Mouse (Mus musculus): ENCODE data around the gene Il1r1. TPM values are rescaled to one million over a fixed set of nuclear protein-coding genes. Genes with fewer than 3 reads are reported as not detected.

Il1r1 gene
- polyA plus RNA-seq (2011; ENCODE audit: insufficient read length, low read depth, missing spikeins): 45.8 and 72.2 TPM in 2 replicates

DNA sequence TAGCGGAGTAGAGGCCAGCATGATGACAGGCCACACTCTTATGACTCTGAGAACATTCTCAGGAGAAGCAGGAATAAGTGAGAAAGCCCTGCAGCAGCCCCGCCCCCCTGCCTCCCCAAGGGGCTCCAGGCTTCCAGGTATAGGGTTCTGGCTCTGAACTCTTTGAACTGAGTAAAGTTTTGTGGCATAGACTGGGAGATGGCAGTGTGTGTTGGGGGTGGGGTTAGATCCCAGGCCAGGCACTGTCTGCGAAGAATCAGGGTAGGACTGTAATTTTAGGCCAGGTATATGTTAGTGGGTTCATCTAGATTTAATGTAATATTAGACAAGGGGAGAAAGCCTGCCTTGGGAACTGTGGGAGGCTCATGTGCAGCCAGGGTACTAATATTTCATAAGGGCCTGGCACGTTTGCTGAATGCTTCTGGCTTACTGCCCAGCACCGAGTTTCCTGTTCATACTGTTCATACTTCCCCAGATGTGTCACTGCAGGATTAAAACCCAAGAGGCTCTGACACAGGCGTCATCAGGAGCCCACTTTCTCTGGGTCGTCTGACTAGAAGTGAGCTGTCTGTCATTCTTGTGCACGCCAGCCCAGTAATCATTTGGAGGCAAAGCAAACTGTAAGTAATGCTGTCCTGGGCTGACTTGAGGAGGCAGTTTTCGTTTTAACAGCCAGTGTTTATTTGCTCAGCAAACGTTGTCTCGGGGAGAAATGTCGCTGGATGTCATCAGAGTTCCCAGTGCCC is at the start of gene Il1r1:
Il1r1 (plus strand) TSS at position 542 of the 746 bp plus-strand sequence.
- TF ChIP-seq CTCF (IDR thresholded peaks at IDR 0.05; ENCODE audit: borderline replicate concordance, insufficient read depth, low read length) (no peak), POLR2A (IDR thresholded peaks at IDR 0.05; ENCODE audit: low read depth, low read length) (peak; percentile 66)
- H3K4me1 ChIP-seq (ENCODE audit: control insufficient read depth, insufficient read depth, low read length): 0 out of 2 replicates have a peak, but pooled peaks cover 4% of the 10 kb centered on the region
- peak within 1 kb of the TSS; percentile 26 for H3K4me3 ChIP-seq (ENCODE audit: insufficient read depth, low read length)
- H3K27ac ChIP-seq (ENCODE audit: insufficient read depth, low read length): peak within 1 kb of the TSS; percentile 86

DNA sequence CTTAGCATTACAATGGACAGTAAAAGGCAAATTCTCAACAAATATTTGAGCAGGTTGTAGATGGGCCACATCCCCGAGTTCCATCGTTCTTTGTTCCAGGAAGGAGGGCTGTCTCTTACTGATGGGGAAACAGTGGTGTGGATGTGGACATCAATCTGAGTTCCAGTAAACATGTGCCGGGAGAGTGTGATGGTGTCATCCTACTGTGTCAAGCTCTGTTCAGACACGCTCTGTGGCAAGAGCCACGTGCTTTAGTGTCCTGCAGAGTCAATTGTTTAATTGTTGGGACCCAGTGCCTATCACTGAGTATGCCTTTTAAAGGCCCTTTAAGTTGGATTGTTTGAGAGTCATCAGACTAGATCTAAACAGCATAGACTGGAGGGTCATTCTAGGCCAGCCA is 49.8 kb upstream of the Il1r1 start:
- peaks cover 10% of the 10 kb centered on the region for H3K4me1 ChIP-seq (ENCODE audit: control insufficient read depth, insufficient read depth, low read length)
- H3K27ac ChIP-seq (ENCODE audit: insufficient read depth, low read length): no peak overlapping the region
- H3K4me3 ChIP-seq (ENCODE audit: insufficient read depth, low read length): no peak overlapping the region
- TF ChIP-seq POLR2A (IDR thresholded peaks at IDR 0.05; ENCODE audit: low read depth, low read length) (no peak), CTCF (IDR thresholded peaks at IDR 0.05; ENCODE audit: borderline replicate concordance, insufficient read depth, low read length) (no peak)

DNA sequence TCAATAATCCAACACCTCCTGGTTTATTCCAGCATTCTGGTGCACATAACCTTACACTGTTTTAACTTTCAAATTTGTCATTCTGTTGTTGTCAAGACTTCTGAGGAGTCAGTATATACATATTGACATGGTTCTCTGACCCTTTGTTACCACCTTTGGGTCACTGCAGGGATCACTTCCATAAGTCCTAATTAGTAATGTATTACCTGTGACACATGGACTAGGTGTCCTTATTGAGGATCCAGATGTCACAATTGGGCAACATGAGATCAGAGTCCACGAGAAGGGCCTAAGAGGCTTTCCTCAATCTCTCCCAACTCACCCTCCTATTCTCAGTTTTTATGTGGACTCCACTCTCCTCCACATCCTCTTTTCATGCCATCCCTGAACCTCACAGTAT is 49.1 kb upstream of the Il1r1 start:
- TF ChIP-seq POLR2A (IDR thresholded peaks at IDR 0.05; ENCODE audit: low read depth, low read length) (no peak), CTCF (IDR thresholded peaks at IDR 0.05; ENCODE audit: borderline replicate concordance, insufficient read depth, low read length) (no peak)
- Histone ChIP-seq H3K4me1 (ENCODE audit: control insufficient read depth, insufficient read depth, low read length) (peaks cover 10% of the 10 kb centered on the region), H3K27ac (ENCODE audit: insufficient read depth, low read length) (no peak overlapping the region), H3K4me3 (ENCODE audit: insufficient read depth, low read length) (no peak overlapping the region)

DNA sequence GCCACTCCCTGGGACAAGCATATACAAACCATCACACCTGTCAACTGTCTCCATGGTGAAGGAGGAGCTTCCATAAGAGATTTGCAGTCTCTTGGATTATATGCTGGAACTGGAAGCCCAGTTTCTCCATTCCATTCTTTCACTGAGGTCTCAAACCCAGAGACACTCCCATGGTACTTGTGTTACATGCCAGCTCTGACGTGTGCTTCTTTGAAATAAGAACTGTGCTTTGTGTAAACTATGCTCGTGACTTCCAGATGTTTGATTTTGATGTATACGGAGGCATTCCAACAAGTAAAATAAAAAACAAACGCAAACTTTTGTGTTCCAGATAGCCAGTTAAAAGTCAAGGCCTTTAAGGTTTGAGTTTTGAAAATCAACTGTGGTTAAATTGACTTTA is 45.8 kb upstream of the Il1r1 start:
- Histone ChIP-seq H3K4me1 (ENCODE audit: control insufficient read depth, insufficient read depth, low read length) (peaks cover 6% of the 10 kb centered on the region), H3K27ac (ENCODE audit: insufficient read depth, low read length) (peak overlapping the region; percentile 75), H3K4me3 (ENCODE audit: insufficient read depth, low read length) (no peak overlapping the region)
- TF ChIP-seq POLR2A (IDR thresholded peaks at IDR 0.05; ENCODE audit: low read depth, low read length) (no peak), CTCF (IDR thresholded peaks at IDR 0.05; ENCODE audit: borderline replicate concordance, insufficient read depth, low read length) (no peak)

DNA sequence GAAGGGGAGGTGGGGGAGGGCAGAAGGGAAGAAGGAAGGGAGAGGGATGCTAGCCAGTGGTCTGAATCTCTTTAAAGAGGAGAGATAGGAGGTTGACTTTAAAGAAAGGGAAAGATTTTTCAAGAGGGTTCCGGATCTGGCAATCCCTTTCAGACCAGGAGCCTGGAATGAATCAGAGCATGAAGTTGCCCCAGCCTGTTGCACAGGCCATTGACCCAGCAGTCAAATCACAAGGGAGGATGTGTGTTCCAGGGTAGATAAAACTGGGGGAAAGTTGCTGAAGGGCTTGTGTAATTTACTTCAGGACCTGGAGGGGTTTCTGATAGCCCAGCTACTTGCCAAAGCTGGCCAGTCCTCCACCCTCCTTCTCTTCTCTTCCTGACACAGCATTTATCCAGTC is 45.4 kb upstream of the Il1r1 start:
- TF ChIP-seq CTCF (IDR thresholded peaks at IDR 0.05; ENCODE audit: borderline replicate concordance, insufficient read depth, low read length) (no peak), POLR2A (IDR thresholded peaks at IDR 0.05; ENCODE audit: low read depth, low read length) (no peak)
- Histone ChIP-seq H3K4me3 (ENCODE audit: insufficient read depth, low read length) (no peak overlapping the region), H3K4me1 (ENCODE audit: control insufficient read depth, insufficient read depth, low read length) (peaks cover 5% of the 10 kb centered on the region), H3K27ac (ENCODE audit: insufficient read depth, low read length) (peak overlapping the region; percentile 75)

DNA sequence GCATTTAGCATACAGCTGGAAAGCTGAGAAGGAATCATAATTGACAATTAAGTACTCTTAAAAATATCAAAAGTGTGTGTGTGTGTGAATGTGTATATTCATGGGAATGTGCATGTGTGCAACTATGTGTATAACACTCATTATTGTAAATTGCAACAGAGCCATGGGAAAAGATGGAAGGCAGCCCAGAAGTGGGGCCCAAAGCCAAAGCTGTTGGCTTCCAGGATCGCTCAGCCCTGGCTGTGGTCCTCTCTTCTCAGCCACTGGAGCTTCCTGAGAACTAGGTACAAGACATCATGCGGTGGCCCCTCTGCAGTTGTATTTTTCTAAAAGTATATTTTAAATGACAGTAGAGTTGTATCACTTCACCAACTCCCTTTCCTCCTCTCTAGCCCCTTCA is 44.0 kb upstream of the Il1r1 start:
- no peak for TF ChIP-seq CTCF (IDR thresholded peaks at IDR 0.05; ENCODE audit: borderline replicate concordance, insufficient read depth, low read length)
- TF ChIP-seq POLR2A (IDR thresholded peaks at IDR 0.05; ENCODE audit: low read depth, low read length): no peak
- Histone ChIP-seq H3K27ac (ENCODE audit: insufficient read depth, low read length) (no peak overlapping the region), H3K4me3 (ENCODE audit: insufficient read depth, low read length) (no peak overlapping the region), H3K4me1 (ENCODE audit: control insufficient read depth, insufficient read depth, low read length) (peaks cover 5% of the 10 kb centered on the region)

DNA sequence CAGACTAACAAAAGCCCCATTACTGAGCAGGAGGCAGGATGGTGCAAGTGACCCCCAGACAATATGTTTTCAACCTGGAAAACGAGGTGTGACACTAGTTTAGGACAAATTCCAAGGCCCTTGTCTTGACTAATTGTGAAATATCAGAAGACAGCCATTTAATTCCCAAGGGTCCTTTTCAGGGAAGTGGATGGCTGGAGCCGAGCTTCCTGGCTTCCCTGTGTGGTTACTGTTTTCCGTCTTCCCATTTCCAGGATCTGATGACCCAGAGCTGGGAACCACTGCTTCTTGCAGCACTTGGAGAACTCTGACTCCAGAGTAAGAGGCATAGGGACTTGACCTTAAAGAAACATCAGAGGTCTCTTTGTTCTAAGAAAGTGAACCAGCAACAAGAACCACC is 43.2 kb upstream of the Il1r1 start:
- H3K4me1 ChIP-seq (ENCODE audit: control insufficient read depth, insufficient read depth, low read length): peaks cover 5% of the 10 kb centered on the region
- no peak overlapping the region for H3K4me3 ChIP-seq (ENCODE audit: insufficient read depth, low read length)
- no peak overlapping the region for H3K27ac ChIP-seq (ENCODE audit: insufficient read depth, low read length)
- TF ChIP-seq CTCF (IDR thresholded peaks at IDR 0.05; ENCODE audit: borderline replicate concordance, insufficient read depth, low read length) (no peak), POLR2A (IDR thresholded peaks at IDR 0.05; ENCODE audit: low read depth, low read length) (no peak)

DNA sequence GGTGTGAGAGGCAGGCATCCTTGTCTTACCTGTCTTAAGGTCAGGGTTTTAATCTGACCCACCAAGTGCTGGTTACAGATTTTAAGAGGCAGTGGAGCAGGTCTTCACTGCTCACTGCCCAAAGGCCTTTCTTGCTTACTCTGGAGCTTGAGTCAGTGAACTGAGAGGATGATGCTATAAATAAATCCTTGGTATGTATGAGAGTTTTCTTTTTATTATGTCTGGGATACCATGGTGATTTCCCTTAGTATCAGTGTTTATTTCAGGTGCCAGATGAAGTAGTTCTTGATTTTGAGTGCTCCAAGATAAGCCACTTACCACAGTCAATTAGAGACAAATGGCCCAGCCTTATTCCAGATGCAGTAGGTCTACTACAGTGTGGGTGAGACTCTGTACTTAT is 41.5 kb upstream of the Il1r1 start:
- Histone ChIP-seq H3K27ac (ENCODE audit: insufficient read depth, low read length) (peak overlapping the region; percentile 50; the same call in 1 of the 2 replicates), H3K4me3 (ENCODE audit: insufficient read depth, low read length) (no peak overlapping the region), H3K4me1 (ENCODE audit: control insufficient read depth, insufficient read depth, low read length) (peaks cover 10% of the 10 kb centered on the region)
- TF ChIP-seq CTCF (IDR thresholded peaks at IDR 0.05; ENCODE audit: borderline replicate concordance, insufficient read depth, low read length) (no peak), POLR2A (IDR thresholded peaks at IDR 0.05; ENCODE audit: low read depth, low read length) (no peak)

DNA sequence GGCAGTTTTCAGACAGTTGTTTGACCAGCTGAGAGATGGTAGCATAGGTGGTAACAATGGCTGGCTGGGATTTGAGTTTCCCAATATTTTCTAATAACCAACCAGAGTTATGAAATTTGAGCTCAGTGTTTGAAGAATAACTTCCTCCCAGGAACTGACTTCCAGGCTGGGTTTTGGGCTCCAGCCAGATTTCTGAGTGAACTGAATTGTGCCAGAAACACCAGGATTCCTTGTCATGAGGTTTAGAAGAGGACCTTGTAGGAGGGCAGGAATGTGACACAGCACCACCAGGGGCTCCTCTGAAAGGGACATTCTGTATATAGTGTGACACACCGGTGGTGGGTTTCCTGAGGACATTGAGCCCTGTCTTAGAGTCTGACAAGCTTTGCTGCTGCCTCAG is 36.9 kb upstream of the Il1r1 start:
- Histone ChIP-seq H3K4me1 (ENCODE audit: control insufficient read depth, insufficient read depth, low read length) (peaks cover 7% of the 10 kb centered on the region), H3K4me3 (ENCODE audit: insufficient read depth, low read length) (no peak overlapping the region), H3K27ac (ENCODE audit: insufficient read depth, low read length) (peak overlapping the region; percentile 70)
- TF ChIP-seq CTCF (IDR thresholded peaks at IDR 0.05; ENCODE audit: borderline replicate concordance, insufficient read depth, low read length) (no peak), POLR2A (IDR thresholded peaks at IDR 0.05; ENCODE audit: low read depth, low read length) (no peak)

DNA sequence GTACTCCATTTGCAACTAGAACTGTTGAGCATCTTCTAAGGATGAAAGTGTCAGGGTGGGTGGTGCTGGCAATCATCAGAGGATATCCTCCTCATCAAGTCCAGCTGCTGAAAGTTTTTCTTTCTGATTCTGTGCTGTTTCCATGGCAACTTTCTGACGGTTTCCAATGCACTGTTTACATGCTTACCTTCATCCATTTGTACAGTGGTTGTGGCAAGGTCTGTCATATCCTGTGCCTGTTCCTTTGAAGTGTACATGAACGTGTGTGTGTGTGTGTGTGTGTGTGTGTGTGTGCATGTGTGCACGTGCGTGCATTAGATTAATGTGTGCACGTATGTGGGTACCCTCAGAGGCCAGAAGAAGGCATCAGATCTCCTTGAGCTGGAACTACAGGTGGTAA is 34.9 kb upstream of the Il1r1 start:
- H3K4me3 ChIP-seq (ENCODE audit: insufficient read depth, low read length): no peak overlapping the region

More for the DNA sequence above, 34.9 kb upstream of the Il1r1 start:
- TF ChIP-seq CTCF (IDR thresholded peaks at IDR 0.05; ENCODE audit: borderline replicate concordance, insufficient read depth, low read length) (no peak), POLR2A (IDR thresholded peaks at IDR 0.05; ENCODE audit: low read depth, low read length) (no peak)
- peaks cover 5% of the 10 kb centered on the region; the same call in 1 of the 2 replicates for H3K4me1 ChIP-seq (ENCODE audit: control insufficient read depth, insufficient read depth, low read length)
- no peak overlapping the region for H3K27ac ChIP-seq (ENCODE audit: insufficient read depth, low read length)
